Mouse (Mus musculus) liver, embryonic 15.5 days (tissue): Measurements from ENCODE around the gene Folr1. TPM values are rescaled to one million over a fixed set of nuclear protein-coding genes. Genes with fewer than 3 reads are reported as not detected.
A peak's percentile ranks its signal among the peaks of the same experiment; 100 is the strongest.

Experiments
- ATAC-seq: fragments of 200-750 bp; cut with Nextera tagmentation; 2 replicates; pipeline ENCODE4 v1.8.0; 2017; ENCODE audit warnings: moderate number of reproducible peaks, mild to moderate bottlenecking, moderate library complexity; ENCODE audit not compliant: insufficient read depth
- H3K27ac ChIP-seq: fragments of 300-500 bp; sonication (generic); replicated peaks from 2 replicates; pipeline ENCODE4 v1.5.1; 2015; ENCODE audit warnings: mild to moderate bottlenecking, inconsistent platforms
- H3K27me3 ChIP-seq: fragments of 300-500 bp; sonication (generic); 2 replicates; pipeline ENCODE4 v1.6.1; 2015; ENCODE audit warnings: mild to moderate bottlenecking, inconsistent platforms
- H3K36me3 ChIP-seq: fragments of 300-500 bp; sonication (generic); replicated peaks from 2 replicates; pipeline ENCODE4 v1.6.1; 2015; ENCODE audit warnings: moderate library complexity, mild to moderate bottlenecking, inconsistent platforms
- H3K4me1 ChIP-seq: fragments of 300-500 bp; sonication (generic); replicated peaks from 2 replicates; pipeline ENCODE4 v1.6.1; 2015; ENCODE audit warnings: inconsistent platforms
- H3K4me2 ChIP-seq: fragments of 300-500 bp; sonication (generic); 2 replicates; pipeline ENCODE4 v1.6.1; 2015; ENCODE audit warnings: moderate library complexity, mild to moderate bottlenecking, inconsistent platforms
- H3K4me3 ChIP-seq: fragments of 300-500 bp; sonication (generic); replicated peaks from 2 replicates; pipeline ENCODE4 v1.5.1; 2015; ENCODE audit warnings: mild to moderate bottlenecking, inconsistent platforms
- H3K9ac ChIP-seq: fragments of 300-500 bp; sonication (generic); 2 replicates; pipeline ENCODE4 v1.6.1; 2015; ENCODE audit warnings: moderate library complexity, mild to moderate bottlenecking, inconsistent platforms
- H3K9me3 ChIP-seq: fragments of 300-500 bp; sonication (generic); replicated peaks from 2 replicates; pipeline ENCODE4 v1.6.1; 2016; ENCODE audit warnings: inconsistent platforms
- WGBS: fragments of 180-500 bp; shearing (Covaris S2); methylation state at CpG from one replicate; pipeline ENCODE4 v1.1.7; 2015; ENCODE audit warnings: mixed read lengths; ENCODE audit not compliant: insufficient replicate concordance; 5-methylcytosine and 5-hydroxymethylcytosine counted together
- polyA plus RNA-seq: library from polyadenylated mRNA; unstranded; fragments of >200 nt; fragmentation: Nextera tagmentation; extraction: Ambion mirVana; gene quantifications from 2 replicates; pipeline ENCODE4 v1.2.1, GENCODE M21; 2015

Folr1 gene
- 0.24 and 0.62 TPM in 2 replicates for polyA plus RNA-seq

GRCm38 (mm10) chr7:101870629-101871028, at the start of gene Folr1:
Gene Folr1 (minus strand): TSS chr7:101870788.
- Histone ChIP-seq H3K36me3 (no peaks in the 10 kb centered on the region), H3K27me3 (no peaks in the 10 kb centered on the region), H3K9ac (no peak within 1 kb of the TSS), H3K4me1 (peaks cover 6% of the 10 kb centered on the region), H3K4me2 (no peak within 1 kb of the TSS), H3K9me3 (no peaks in the 10 kb centered on the region), H3K4me3 (no peak within 1 kb of the TSS), H3K27ac (no peak within 1 kb of the TSS)
- no peak for ATAC-seq
- 60% methylated on average over 2 of the region's 2 CpGs for WGBS

GRCm38 (mm10) chr7:101918071-101918470, 47.5 kb upstream of the Folr1 start:
- no peaks in the 10 kb centered on the region for H3K9me3 ChIP-seq
- peaks cover 16% of the 10 kb centered on the region for H3K36me3 ChIP-seq
- H3K27ac ChIP-seq: no peak overlapping the region
- no peak overlapping the region for H3K9ac ChIP-seq
- no peak overlapping the region for H3K4me2 ChIP-seq
- WGBS: 16% methylated on average over 1 of the region's 1 CpGs
- H3K4me1 ChIP-seq: no peaks in the 10 kb centered on the region
- no peak for ATAC-seq
- H3K27me3 ChIP-seq: no peaks in the 10 kb centered on the region
- H3K4me3 ChIP-seq: no peak overlapping the region

DNA sequence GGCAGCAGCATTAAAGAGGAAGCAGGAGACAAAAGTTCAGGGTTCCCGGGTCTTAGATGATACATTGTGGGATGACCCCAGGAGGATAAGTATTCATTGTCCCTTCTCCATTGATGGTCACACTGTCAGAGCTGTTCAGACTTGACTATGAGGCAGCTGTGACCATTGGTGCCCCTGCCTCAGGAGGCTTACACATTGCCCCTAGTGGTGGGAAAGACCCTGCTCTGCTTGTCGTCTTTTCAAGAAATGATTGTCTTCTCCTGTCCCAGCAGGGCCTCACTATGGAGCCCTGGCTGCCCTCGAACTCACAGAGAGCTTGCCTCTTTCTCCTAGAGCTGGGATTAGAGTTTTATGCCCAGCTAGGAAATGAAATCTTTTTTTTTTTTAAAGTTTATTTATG, 41.4 kb upstream of the Folr1 start:
- ATAC-seq: no peak
- peaks cover 51% of the 10 kb centered on the region for H3K36me3 ChIP-seq
- H3K9ac ChIP-seq: no peak overlapping the region
- no peak overlapping the region for H3K4me2 ChIP-seq
- H3K4me1 ChIP-seq: peaks cover 21% of the 10 kb centered on the region
- H3K4me3 ChIP-seq: no peak overlapping the region
- whole genome bisulfite sequencing: 61% methylated on average over 3 of the region's 3 CpGs
- no peak overlapping the region for H3K27ac ChIP-seq
- H3K9me3 ChIP-seq: no peaks in the 10 kb centered on the region
- H3K27me3 ChIP-seq: no peaks in the 10 kb centered on the region

DNA sequence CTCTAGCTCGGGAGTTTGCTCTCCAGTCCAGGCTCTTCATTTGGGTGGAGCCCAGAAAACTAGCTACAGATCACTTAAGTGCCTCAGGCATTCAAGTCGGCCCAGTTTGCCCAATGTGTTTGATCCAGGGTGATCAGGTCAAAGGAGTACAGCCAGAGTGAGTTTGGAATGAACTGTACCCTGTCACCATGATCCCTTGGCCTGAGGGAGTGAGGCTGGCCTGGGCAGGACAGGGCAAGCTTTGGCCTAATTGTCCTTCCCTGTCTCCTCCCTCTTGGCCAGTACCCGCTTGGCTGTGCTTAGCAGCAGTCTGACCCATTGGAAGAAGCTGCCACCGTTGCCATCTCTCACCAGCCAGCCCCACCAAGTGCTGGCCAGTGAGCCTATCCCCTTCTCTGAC, 39.5 kb upstream of the Folr1 start:
- ATAC-seq: no peak
- H3K27ac ChIP-seq: no peak overlapping the region

DNA sequence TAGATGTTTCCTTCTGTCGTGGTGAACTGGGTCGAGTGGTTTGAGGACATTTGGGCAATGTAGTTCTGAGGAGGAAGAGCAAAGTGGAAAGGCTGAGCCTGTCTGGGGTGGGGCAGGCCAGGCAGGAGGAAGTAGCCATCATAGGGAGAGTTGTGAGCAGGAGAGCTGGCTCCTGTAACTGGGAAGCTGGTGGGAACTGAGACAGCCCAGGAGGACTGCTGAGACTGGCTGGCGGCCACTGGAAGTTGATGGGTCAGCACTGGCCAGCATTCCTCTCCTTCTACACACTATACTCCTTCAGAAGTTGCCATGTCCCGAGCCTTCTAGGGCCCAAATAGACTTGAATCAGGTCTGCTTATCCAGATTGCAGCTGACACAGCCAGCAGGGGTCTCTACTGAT, 37.8 kb upstream of the Folr1 start:
- H3K9ac ChIP-seq: no peak overlapping the region
- WGBS: 34% methylated on average over 4 of the region's 4 CpGs
- H3K27me3 ChIP-seq: no peaks in the 10 kb centered on the region
- peaks cover 38% of the 10 kb centered on the region for H3K36me3 ChIP-seq
- H3K4me3 ChIP-seq: no peak overlapping the region
- H3K27ac ChIP-seq: peak overlapping the region; percentile 42
- ATAC-seq: no peak
- H3K9me3 ChIP-seq: no peaks in the 10 kb centered on the region
- H3K4me2 ChIP-seq: peak overlapping the region; percentile 35; the same call in 1 of the 2 replicates
- H3K4me1 ChIP-seq: peaks cover 36% of the 10 kb centered on the region

More for the DNA sequence above, 39.5 kb upstream of the Folr1 start:
- Histone ChIP-seq H3K9me3 (no peaks in the 10 kb centered on the region), H3K36me3 (peaks cover 51% of the 10 kb centered on the region), H3K4me1 (peaks cover 30% of the 10 kb centered on the region), H3K4me2 (no peak overlapping the region), H3K4me3 (no peak overlapping the region), H3K9ac (no peak overlapping the region), H3K27me3 (no peaks in the 10 kb centered on the region)
- 72% methylated on average over 4 of the region's 4 CpGs for WGBS

DNA sequence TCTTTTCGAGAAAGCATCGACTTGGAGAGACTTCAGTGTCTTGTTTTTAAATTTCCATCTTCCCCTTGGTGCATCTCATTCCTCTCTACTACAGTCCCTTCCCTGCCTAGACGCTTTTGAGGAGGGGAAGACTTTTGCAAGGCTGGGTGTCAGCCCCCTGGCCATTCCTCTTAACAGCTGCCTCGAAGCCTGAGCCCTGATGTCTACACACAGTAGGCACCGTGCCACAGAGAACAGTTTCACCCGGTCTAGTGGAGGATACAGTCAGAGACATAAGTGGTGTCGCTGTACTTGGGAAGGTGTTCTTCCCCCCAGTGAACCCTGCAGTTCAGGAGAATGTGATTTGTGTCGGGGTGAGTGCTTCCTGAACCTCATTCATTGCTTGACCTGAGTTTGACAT, 36.1 kb upstream of the Folr1 start:
- H3K27me3 ChIP-seq: no peaks in the 10 kb centered on the region
- ATAC-seq: no peak
- WGBS: 25% methylated on average over 8 of the region's 8 CpGs
- H3K27ac ChIP-seq: peak overlapping the region; percentile 94
- H3K4me3 ChIP-seq: peak overlapping the region; percentile 83
- H3K36me3 ChIP-seq: peaks cover 28% of the 10 kb centered on the region
- H3K9ac ChIP-seq: peak overlapping the region; percentile 89
- no peaks in the 10 kb centered on the region for H3K9me3 ChIP-seq
- H3K4me1 ChIP-seq: peaks cover 36% of the 10 kb centered on the region
- H3K4me2 ChIP-seq: peak overlapping the region; percentile 86

DNA sequence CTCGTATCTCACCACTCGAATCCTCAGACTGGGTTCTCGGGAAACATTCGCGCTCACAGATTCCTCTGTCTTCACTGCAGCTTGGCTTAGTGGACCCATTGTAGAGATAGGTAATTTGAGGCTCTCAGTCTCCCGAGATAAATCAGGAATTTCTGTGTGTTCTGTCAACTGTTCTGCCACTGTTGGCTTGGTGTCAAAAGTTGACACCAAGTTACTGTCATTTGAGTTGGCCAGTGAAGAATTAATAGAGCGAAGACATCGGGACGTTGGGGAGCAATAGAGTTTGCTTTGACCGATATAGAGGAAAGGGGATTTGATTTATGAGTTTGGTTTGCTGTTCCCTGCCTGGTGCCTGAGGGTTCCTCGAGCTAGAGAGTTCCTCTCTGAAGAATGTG, 35.7 kb upstream of the Folr1 start, which contains the start of gene Tomt:
Tomt (minus strand) TSS at position 73 of the 395 bp plus-strand sequence.
- Histone ChIP-seq H3K4me2 (peak within 1 kb of the TSS; percentile 86), H3K9ac (peak within 1 kb of the TSS; percentile 89), H3K4me1 (peaks cover 36% of the 10 kb centered on the region), H3K4me3 (peak within 1 kb of the TSS; percentile 83), H3K27me3 (no peaks in the 10 kb centered on the region), H3K9me3 (no peaks in the 10 kb centered on the region), H3K36me3 (peaks cover 24% of the 10 kb centered on the region), H3K27ac (peak within 1 kb of the TSS; percentile 94)
- 5% methylated on average over 11 of the region's 11 CpGs for WGBS
- no peak for ATAC-seq

GRCm38 (mm10) chr7:101905561-101906286, 35.1 kb upstream of the Folr1 start, which contains the start of gene Lamtor1:
Gene Lamtor1 (plus strand): TSS chr7:101905904.
- under 1% methylated on average over 61 of the region's 61 CpGs for WGBS
- Histone ChIP-seq H3K4me1 (peaks cover 36% of the 10 kb centered on the region), H3K4me3 (peak within 1 kb of the TSS; percentile 83), H3K36me3 (peaks cover 19% of the 10 kb centered on the region), H3K9ac (peak within 1 kb of the TSS; percentile 89), H3K4me2 (peak within 1 kb of the TSS; percentile 86), H3K9me3 (no peaks in the 10 kb centered on the region), H3K27me3 (no peaks in the 10 kb centered on the region), H3K27ac (peak within 1 kb of the TSS; percentile 94)
- peak; percentile 96 for ATAC-seq

DNA sequence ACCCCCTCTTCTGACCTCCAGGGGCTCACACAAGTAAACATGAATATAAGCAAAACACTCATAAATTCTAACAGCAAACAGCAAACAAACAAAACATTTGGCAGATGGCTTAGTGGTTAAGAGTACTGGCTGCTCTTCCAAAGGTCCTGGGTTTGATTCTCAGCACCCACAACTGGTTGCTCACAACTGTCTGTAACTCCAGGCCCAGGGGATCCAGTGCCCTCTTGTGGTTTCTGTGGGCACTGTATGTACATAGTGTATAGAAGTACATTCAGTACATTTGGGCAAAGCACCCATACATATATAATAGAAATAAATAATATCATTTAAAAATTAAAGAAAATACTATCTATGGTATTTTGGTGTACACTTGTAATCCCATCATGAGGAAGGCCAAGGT, 32.3 kb upstream of the Folr1 start:
- Histone ChIP-seq H3K4me3 (no peak overlapping the region), H3K4me1 (peaks cover 36% of the 10 kb centered on the region), H3K4me2 (no peak overlapping the region), H3K9me3 (no peaks in the 10 kb centered on the region), H3K27me3 (no peaks in the 10 kb centered on the region), H3K27ac (no peak overlapping the region), H3K9ac (no peak overlapping the region), H3K36me3 (peaks cover 20% of the 10 kb centered on the region)
- no peak for ATAC-seq

DNA sequence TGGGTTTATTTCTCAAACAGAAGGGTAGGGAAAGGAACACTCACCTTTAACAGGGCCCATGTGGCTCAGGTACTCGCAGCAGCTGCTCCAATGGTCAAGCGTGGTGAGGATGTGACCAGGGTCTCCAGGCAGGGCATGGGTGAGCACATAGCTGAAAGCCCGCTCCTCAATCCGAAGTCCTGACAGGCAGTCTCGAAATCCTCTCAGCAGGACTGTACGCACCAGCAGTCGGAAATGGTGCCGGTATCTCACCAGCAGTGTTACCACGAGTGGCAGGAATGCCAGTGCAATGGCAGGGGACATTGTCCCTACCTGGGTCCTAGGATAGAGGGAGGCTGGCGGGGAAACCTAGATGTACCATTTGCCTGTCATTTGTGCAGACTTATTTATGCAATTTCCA, 31.4 kb upstream of the Folr1 start:
- Histone ChIP-seq H3K27ac (no peak overlapping the region), H3K4me2 (no peak overlapping the region), H3K4me3 (no peak overlapping the region), H3K27me3 (no peaks in the 10 kb centered on the region), H3K4me1 (peaks cover 37% of the 10 kb centered on the region), H3K9ac (no peak overlapping the region), H3K9me3 (no peaks in the 10 kb centered on the region), H3K36me3 (peaks cover 21% of the 10 kb centered on the region)
- ATAC-seq: no peak
- 84% methylated on average over 10 of the region's 10 CpGs for WGBS

GRCm38 (mm10) chr7:101900331-101901097, 29.9 kb upstream of the Folr1 start:
- no peak for ATAC-seq
- Histone ChIP-seq H3K4me3 (no peak overlapping the region), H3K27ac (0 out of 2 replicates have a peak overlapping the region, but pooled peaks have one; percentile 6), H3K4me2 (no peak overlapping the region), H3K9ac (no peak overlapping the region), H3K4me1 (peaks cover 34% of the 10 kb centered on the region), H3K36me3 (peaks cover 21% of the 10 kb centered on the region), H3K27me3 (no peaks in the 10 kb centered on the region), H3K9me3 (no peaks in the 10 kb centered on the region)
- WGBS: 82% methylated on average over 16 of the region's 16 CpGs
